Mouse (Mus musculus) fibroblast of lung, adult 2 months (primary cell): ENCODE results near the gene Olfr266.

Experiments used
- DNase-seq: peaks from one replicate; pipeline ENCODE4 v3.0.0-alpha.2; 2011; ENCODE audit warnings: low read depth

The Olfr266 gene

DNA sequence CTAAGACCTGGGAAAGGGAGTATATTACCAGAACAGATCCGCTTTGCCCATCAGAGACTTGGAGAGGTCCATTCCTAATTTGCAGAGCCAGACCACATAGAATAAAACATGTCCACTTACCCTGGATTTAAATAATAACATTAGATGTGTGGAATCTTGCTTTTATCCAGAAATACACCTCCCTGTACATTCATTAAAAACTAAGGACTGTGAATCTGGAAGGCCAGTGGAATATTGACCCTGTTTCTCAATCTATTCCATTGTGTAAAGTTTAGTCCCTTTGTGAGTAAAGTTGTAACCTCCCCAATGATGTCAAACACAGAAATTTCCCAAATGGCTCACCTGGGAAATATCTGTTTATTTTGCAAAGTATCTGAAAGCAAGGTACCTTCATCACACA, at the start of gene Olfr266:
Olfr266 (minus strand) TSS at position 101 of the 400 bp plus-strand sequence.
- no peak for DNase-seq

DNA sequence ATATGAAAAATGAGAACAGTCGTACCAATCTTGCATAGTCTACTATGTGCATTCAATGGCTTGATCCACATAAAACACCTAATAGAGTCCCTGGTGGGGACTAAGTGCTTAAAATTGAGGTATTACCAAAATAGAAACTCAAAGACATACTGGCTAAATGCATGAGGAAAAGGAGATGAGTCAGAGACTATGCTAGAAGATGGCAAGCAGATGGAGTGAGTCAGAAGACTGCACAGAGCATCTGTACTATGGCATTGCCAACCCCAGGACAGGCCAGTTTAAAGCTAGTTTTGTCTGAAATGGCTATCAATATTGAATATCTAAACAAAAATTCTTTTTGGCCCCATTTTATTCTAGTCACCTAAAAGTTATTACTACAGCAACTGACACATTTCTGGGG, 49.5 kb upstream of the Olfr266 start:
- DNase-seq = no peak

DNA sequence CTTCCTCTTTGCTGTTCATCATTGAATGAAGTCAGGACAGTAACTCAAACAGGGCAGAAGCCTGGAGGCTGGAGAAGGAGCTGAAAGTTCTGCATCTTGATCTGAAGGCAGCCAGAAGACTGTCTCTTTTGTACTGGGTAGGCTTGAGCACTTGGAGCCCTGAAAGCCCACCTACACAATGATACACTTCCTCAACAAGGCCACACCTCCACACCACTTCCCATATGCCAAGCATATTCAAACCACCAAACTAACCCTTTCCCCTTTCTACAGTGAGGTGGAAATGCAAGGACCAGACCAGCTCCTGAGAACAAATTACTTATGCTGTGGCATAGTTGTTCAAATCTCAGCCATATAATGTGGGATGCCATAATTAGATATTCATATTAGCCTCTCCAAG, 46.8 kb upstream of the Olfr266 start:
- no peak for DNase-seq

DNA sequence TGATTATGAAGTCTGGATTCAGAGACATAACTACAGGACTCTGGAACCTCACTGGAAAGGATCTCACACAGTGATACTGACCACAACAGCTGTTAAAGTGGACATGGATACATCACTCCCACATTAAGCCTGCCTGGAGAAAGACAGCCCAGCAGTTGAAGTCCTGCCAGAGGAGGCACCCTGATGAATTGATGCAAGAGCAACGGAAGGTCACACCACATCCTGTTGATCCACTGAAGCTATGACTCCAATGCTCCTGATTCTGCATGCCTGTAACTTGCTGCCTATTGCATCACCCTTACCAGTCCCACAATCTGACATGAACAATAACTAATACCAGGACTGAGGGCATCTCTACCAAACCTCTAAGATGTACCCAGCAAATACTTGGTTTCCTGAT, 6.0 kb upstream of the Olfr266 start:
- DNase-seq = peak; percentile 65

GRCm38 (mm10) chr3:106817676-106818075, 8.4 kb downstream of the Olfr266 start:
- DNase-seq = peak; percentile 9

GRCm38 (mm10) chr3:106808972-106809695, 17.0 kb downstream of the Olfr266 start:
- no peak for DNase-seq

- DNase-seq = no peak
Observed at GRCm38 (mm10) chr3:106798079-106798478, 28.0 kb downstream of the Olfr266 start.

DNA sequence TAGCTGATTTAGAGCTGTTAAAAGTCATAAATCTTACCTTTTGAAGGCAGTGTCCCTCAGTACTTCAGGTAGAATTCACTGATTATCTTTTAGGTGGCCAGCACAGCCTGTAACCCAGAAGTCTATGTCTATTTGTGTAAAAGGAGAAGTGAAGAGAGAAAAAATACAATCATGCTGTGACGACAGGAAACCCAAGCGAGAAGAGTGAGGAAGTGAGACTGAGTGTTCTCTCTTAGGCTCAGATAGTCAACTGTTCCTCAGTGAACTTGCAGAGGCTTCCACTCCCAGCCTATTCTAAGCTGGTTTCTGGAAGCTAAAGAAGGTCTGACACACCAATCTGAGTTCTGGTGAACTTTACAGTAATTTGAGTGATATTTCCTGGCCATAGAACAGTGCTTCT, 36.2 kb downstream of the Olfr266 start, which contains the start of gene Cd53:
Cd53 (minus strand) TSS at position 220 of the 400 bp plus-strand sequence.
- no peak for DNase-seq

DNA sequence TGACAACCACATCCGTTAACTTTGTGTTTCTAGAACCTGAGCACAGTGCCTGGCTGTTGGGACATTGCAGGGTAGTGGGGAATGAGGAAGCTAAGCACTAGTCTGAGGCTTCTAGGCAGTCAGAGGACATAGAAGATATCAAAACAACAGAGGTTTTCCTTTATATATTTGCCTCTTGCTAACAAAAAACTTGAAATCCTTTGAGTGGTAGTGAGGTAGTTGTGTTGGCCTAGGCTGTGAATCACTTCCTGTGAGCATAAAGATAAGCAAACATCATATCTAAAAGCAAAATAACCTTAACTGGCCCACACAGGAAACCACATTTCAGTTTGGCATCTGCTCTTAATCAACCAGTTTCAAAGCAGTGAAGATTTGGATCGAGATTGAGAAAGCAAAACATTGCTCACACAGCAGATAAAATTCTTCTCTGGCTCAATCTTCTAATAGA, 37.6 kb downstream of the Olfr266 start:
- DNase-seq = no peak

GRCm38 (mm10) chr3:106787972-106788371, 38.1 kb downstream of the Olfr266 start:
- DNase-seq = no peak

GRCm38 (mm10) chr3:106785130-106785529, 41.0 kb downstream of the Olfr266 start:
- no peak for DNase-seq

DNA sequence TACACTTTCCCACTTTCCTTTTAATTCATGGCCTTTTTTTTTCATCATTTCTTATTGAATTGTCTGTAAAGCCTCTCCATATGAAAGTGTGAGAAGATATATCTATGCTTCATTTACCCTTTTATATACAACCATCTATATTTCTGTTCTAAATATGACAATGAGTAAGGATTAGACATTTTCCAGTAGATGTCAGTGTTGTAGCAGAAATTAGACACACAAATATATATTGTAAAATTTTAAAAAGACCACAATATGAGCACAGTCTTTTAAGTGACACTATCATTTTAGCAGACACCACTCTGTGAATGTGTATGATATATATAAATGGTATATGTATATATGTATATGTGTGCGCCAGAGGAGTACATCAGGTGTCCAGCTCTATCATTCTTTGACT, 54.3 kb downstream of the Olfr266 start:
- DNase-seq = no peak
